Mouse (Mus musculus): ENCODE results near the gene Cd177.
"Not testable (repeated sequence)": the region's sequence is repeated elsewhere in the genome, so short reads cannot be mapped to it uniquely, and the experiment has no call there.

- TF ChIP-seq POLR2A (IDR thresholded peaks at IDR 0.05; ENCODE audit: control insufficient read depth, extremely low read depth, insufficient read depth, low read length, poor library complexity); CTCF (IDR thresholded peaks at IDR 0.05; ENCODE audit: borderline replicate concordance, control insufficient read depth, extremely low read depth, insufficient read depth, low read length, poor library complexity): not testable (repeated sequence)
These were observed 16.8 kb upstream of the Cd177 start, which contains the start of gene Ceacam10 for GRCm38 (mm10) chr7:24776918-24777317.

All from thymus, adult 2 months (tissue).